Mouse (Mus musculus): ENCODE results near the gene Pfkp. TPM values are rescaled to one million over a fixed set of nuclear protein-coding genes. Genes with fewer than 3 reads are reported as not detected.

Pfkp gene
- total and polyA plus RNA-seq, 3 experiments, result 47.2 to 67.4 (median 48.1) TPM

- intact Hi-C loops (cut with DNase I), result no loop called here
- no peaks in the 10 kb centered on the region for H3K79me2 ChIP-seq (replicated peaks; ENCODE audit: control insufficient read depth, insufficient read depth, low read length)
- peak in 1 of 2 experiments; percentile 39 for DNase-seq
- no peak for TF ChIP-seq POLR2A (IDR thresholded peaks at IDR 0.05; ENCODE audit: insufficient read depth, low read depth, low read length)
- no peak for TF ChIP-seq EP300 (IDR thresholded peaks at IDR 0.05; ENCODE audit: insufficient read depth, low read depth, low read length)
- TF ChIP-seq CTCF (IDR thresholded peaks at IDR 0.05), result no peak
- H3K4me3 ChIP-seq, result no peak overlapping the region
- 34% methylated on average over 11 of the region's 11 CpGs for WGBS
- H3K27ac ChIP-seq, result no peak overlapping the region
- peaks cover 10% of the 10 kb centered on the region for H3K4me1 ChIP-seq (ENCODE audit: control insufficient read depth, insufficient read depth, low read length)
- no peak overlapping the region for H3K9ac ChIP-seq (ENCODE audit: low read depth, low read length)
- peaks cover 4% of the 10 kb centered on the region for H3K36me3 ChIP-seq (ENCODE audit: control insufficient read depth, insufficient read depth, low read length)
- no peaks in the 10 kb centered on the region for H3K27me3 ChIP-seq (ENCODE audit: control insufficient read depth, insufficient read depth, low read length)
These were observed 13.2 kb downstream of the Pfkp start for GRCm38 (mm10) chr13:6635138-6636076.

- no peak overlapping the region for H3K4me3 ChIP-seq
- H3K9ac ChIP-seq (ENCODE audit: low read depth, low read length), result no peak overlapping the region
- H3K36me3 ChIP-seq (ENCODE audit: control insufficient read depth, insufficient read depth, low read length), result peaks cover 4% of the 10 kb centered on the region
- no peaks in the 10 kb centered on the region for H3K27me3 ChIP-seq (ENCODE audit: control insufficient read depth, insufficient read depth, low read length)
- no peak for TF ChIP-seq POLR2A (IDR thresholded peaks at IDR 0.05; ENCODE audit: insufficient read depth, low read depth, low read length)
- TF ChIP-seq EP300 (IDR thresholded peaks at IDR 0.05; ENCODE audit: insufficient read depth, low read depth, low read length), result no peak
- TF ChIP-seq CTCF (IDR thresholded peaks at IDR 0.05), result no peak
- peaks cover 10% of the 10 kb centered on the region for H3K4me1 ChIP-seq (ENCODE audit: control insufficient read depth, insufficient read depth, low read length)
- H3K79me2 ChIP-seq (replicated peaks; ENCODE audit: control insufficient read depth, insufficient read depth, low read length), result no peaks in the 10 kb centered on the region
- no peak for DNase-seq
- WGBS, result 73% methylated on average over 12 of the region's 12 CpGs
- intact Hi-C loops (cut with DNase I), result no loop called here
- H3K27ac ChIP-seq, result peak overlapping the region; percentile 48
These were observed 14.5 kb downstream of the Pfkp start for GRCm38 (mm10) chr13:6634063-6634462.

DNA sequence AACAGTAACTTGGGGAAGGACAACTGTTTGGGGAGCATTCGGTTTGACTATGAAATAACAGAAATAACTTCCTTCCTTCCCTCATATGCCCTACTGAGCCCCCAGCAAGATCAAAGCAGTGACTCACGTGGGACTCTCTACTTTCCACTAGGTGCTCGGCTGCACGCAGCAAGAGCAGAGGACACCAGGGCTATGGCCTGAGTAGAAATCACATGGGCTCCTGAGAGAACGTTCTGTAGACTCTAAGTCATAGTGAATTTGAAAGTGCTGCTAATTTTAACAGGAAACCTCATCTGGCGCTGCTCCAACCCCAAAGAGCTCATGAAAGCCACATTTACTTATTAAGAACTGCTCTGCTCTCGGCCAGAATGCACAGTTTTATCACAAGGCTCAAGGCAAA, 15.1 kb downstream of the Pfkp start:
- Histone ChIP-seq H3K9ac (ENCODE audit: low read depth, low read length) (no peak overlapping the region), H3K36me3 (ENCODE audit: control insufficient read depth, insufficient read depth, low read length) (peaks cover 4% of the 10 kb centered on the region), H3K27me3 (ENCODE audit: control insufficient read depth, insufficient read depth, low read length) (no peaks in the 10 kb centered on the region), H3K27ac (peak overlapping the region; percentile 6; the same call in 1 of the 2 replicates), H3K4me3 (no peak overlapping the region), H3K79me2 (replicated peaks; ENCODE audit: control insufficient read depth, insufficient read depth, low read length) (no peaks in the 10 kb centered on the region), H3K4me1 (ENCODE audit: control insufficient read depth, insufficient read depth, low read length) (peaks cover 10% of the 10 kb centered on the region)
- TF ChIP-seq EP300 (IDR thresholded peaks at IDR 0.05; ENCODE audit: insufficient read depth, low read depth, low read length), result no peak
- no peak for TF ChIP-seq CTCF (IDR thresholded peaks at IDR 0.05)
- TF ChIP-seq POLR2A (IDR thresholded peaks at IDR 0.05; ENCODE audit: insufficient read depth, low read depth, low read length), result no peak
- 10% methylated on average over 7 of the region's 7 CpGs for WGBS
- DNase-seq, result peak; percentile 46 to 61
- intact Hi-C loops (cut with DNase I), result no loop called here

GRCm38 (mm10) chr13:6632935-6633334, 15.6 kb downstream of the Pfkp start:
- WGBS, result 72% methylated on average over 4 of the region's 4 CpGs
- no peak overlapping the region for H3K4me3 ChIP-seq
- intact Hi-C loops (cut with DNase I), result no loop called here
- H3K79me2 ChIP-seq (replicated peaks; ENCODE audit: control insufficient read depth, insufficient read depth, low read length), result no peaks in the 10 kb centered on the region
- H3K27ac ChIP-seq, result peak overlapping the region; percentile 6; the same call in 1 of the 2 replicates
- peaks cover 4% of the 10 kb centered on the region for H3K36me3 ChIP-seq (ENCODE audit: control insufficient read depth, insufficient read depth, low read length)
- DNase-seq, result no peak
- no peaks in the 10 kb centered on the region for H3K27me3 ChIP-seq (ENCODE audit: control insufficient read depth, insufficient read depth, low read length)
- TF ChIP-seq EP300 (IDR thresholded peaks at IDR 0.05; ENCODE audit: insufficient read depth, low read depth, low read length) (no peak), CTCF (IDR thresholded peaks at IDR 0.05) (no peak), POLR2A (IDR thresholded peaks at IDR 0.05; ENCODE audit: insufficient read depth, low read depth, low read length) (no peak)
- peaks cover 10% of the 10 kb centered on the region for H3K4me1 ChIP-seq (ENCODE audit: control insufficient read depth, insufficient read depth, low read length)
- no peak overlapping the region for H3K9ac ChIP-seq (ENCODE audit: low read depth, low read length)

DNA sequence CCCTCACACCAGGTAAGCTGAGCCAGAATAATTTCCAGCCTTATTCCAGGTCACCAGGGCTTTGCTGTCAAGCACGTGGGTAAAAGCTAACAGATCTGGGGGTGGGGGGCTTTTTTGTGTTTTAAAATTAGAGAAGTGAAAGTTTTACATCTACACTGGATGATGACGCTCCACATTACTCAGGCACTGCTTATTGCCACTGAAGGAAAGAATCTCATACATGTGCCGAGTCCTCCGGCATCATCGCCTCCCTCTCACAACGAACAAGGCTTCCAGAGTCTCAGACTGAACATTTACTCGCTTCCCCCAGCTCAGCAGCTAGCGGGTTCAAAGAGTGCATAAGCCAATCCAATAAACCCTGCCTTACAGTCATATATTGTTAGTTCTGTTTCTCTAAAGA, 16.1 kb downstream of the Pfkp start:
- Histone ChIP-seq H3K9ac (ENCODE audit: low read depth, low read length) (no peak overlapping the region), H3K36me3 (ENCODE audit: control insufficient read depth, insufficient read depth, low read length) (peaks cover 4% of the 10 kb centered on the region), H3K27ac (no peak overlapping the region), H3K27me3 (ENCODE audit: control insufficient read depth, insufficient read depth, low read length) (no peaks in the 10 kb centered on the region), H3K79me2 (replicated peaks; ENCODE audit: control insufficient read depth, insufficient read depth, low read length) (no peaks in the 10 kb centered on the region), H3K4me1 (ENCODE audit: control insufficient read depth, insufficient read depth, low read length) (peaks cover 10% of the 10 kb centered on the region), H3K4me3 (no peak overlapping the region)
- DNase-seq, result no peak
- intact Hi-C loops (cut with DNase I), result no loop called here
- TF ChIP-seq CTCF (IDR thresholded peaks at IDR 0.05) (no peak), EP300 (IDR thresholded peaks at IDR 0.05; ENCODE audit: insufficient read depth, low read depth, low read length) (no peak), POLR2A (IDR thresholded peaks at IDR 0.05; ENCODE audit: insufficient read depth, low read depth, low read length) (no peak)
- 82% methylated on average over 8 of the region's 8 CpGs for WGBS

All from heart, adult 2 months (tissue).